Mouse (Mus musculus): ENCODE data around the gene Hist1h3f. TPM values are rescaled to one million over a fixed set of nuclear protein-coding genes. Genes with fewer than 3 reads are reported as not detected.
"Not testable (repeated sequence)": the region's sequence is repeated elsewhere in the genome, so short reads cannot be mapped to it uniquely, and the experiment has no call there.

Gene Hist1h3f
- polyA plus RNA-seq, 1 experiment from 2014 or later = 1.5 TPM

DNA sequence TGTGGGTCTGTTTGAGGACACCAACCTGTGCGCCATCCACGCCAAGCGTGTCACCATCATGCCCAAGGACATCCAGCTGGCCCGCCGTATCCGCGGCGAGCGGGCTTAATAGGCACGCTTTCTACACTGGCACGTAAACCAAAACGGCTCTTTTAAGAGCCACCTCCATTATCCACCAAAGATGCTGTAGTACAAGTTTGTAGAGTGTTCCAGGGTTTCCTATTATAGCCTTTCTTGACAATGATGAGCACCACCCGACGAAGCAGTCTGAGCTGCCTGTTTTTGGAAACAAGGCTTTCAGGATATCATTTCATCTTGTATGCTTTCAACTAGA is 902 bp downstream of the Hist1h3f start:
- Histone ChIP-seq H3K9ac (peak overlapping the region; percentile 65), H3K27ac (peak overlapping the region; percentile 90; the same call in 1 of the 2 replicates), H3K4me2 (replicated peaks) (peak overlapping the region; percentile 73), H3K4me3 (peak overlapping the region; percentile 52)
- not testable (repeated sequence) for H3K4me1 ChIP-seq; H3K27me3 ChIP-seq; H3K9me3 ChIP-seq; ATAC-seq (ENCODE audit: low FRiP score, low read depth); H3K36me3 ChIP-seq
- WGBS = 0% methylated on average over 12 of the region's 14 CpGs

DNA sequence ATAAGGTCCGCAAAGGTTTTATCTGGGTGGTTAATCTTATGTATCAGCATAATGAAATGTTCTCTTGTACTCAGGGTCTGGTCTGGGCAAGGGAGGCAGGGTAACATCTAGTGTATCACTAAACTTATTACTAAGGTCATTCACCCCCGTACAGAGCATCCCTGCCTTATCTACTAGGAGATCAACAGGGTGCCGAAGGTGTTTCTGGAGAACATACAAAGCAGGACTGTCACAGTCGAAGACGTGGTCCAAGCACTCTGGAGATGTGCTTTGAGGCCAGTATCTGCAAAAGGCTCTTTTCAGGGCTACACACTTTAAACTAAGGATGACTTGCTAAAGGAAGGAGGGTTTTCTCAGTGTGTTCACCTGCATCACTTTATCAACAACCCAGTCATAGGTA is 2.8 kb downstream of the Hist1h3f start:
- no peak for ATAC-seq (ENCODE audit: low FRiP score, low read depth)
- Histone ChIP-seq H3K4me1 (peaks cover 13% of the 10 kb centered on the region), H3K27ac (no peak overlapping the region), H3K4me3 (no peak overlapping the region), H3K36me3 (no peaks in the 10 kb centered on the region), H3K4me2 (replicated peaks) (no peak overlapping the region), H3K27me3 (no peaks in the 10 kb centered on the region), H3K9me3 (no peaks in the 10 kb centered on the region), H3K9ac (no peak overlapping the region)
- 81% methylated on average over 5 of the region's 5 CpGs for WGBS

DNA sequence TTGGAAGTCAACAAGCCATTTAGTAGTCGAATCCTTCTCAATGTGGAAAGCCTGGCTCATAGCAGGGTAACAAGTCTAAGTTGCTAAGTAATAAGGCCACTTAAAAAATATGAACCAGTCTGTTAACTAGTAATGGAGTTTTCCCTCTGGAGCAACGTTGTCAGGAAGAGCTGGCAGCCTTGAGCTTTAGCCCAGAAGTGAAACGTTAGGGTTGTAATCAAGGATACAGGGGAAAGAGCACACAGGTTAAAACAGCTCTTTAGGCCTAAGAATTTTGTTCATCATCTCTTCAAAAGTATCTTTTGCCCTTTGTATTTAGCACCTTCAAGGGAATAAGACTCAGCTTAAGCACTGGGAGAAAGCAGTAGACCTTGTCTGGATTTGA is 6.9 kb downstream of the Hist1h3f start:
- 2% methylated on average over 3 of the region's 3 CpGs for WGBS
- no peak for ATAC-seq (ENCODE audit: low FRiP score, low read depth)

DNA sequence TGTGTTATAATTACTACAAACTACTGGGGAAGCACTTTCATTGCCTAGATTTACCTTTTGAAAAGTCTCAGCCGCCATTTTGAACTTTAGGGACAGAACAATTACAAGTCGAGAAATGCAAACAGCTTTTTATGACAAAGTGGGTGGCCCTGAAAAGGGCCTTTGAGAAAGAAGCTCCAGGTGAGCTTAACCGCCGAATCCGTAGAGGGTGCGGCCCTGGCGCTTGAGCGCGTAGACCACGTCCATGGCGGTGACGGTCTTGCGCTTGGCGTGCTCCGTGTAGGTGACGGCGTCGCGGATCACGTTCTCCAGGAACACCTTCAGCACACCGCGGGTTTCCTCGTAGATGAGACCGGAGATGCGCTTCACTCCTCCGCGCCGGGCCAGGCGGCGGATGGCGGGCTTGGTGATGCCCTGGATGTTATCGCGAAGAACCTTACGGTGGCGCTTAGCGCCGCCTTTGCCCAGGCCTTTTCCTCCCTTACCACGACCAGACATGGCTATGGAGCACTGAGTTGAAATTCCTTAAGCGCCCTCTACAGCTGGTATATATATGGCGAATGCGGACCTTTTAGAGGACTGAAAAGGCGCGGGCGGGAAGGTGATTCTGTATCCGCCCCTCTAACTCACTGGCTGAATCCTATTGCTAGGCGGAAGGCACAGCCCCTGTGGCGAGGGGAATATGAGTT is 7.4 kb downstream of the Hist1h3f start, which contains the start of gene Hist1h4f:
Gene Hist1h4f, minus strand, starts transcription at position 503 of the 689 bp plus-strand sequence.
- ATAC-seq (ENCODE audit: low FRiP score, low read depth) = peak; percentile 82
- peak within 1 kb of the TSS; percentile 68 for H3K4me2 ChIP-seq (replicated peaks)
- under 1% methylated on average over 47 of the region's 47 CpGs for WGBS
- not testable (repeated sequence) for H3K36me3 ChIP-seq, H3K9me3 ChIP-seq, H3K27me3 ChIP-seq
- H3K9ac ChIP-seq = peak within 1 kb of the TSS; percentile 71
- H3K4me3 ChIP-seq = peak within 1 kb of the TSS; percentile 49
- peak within 1 kb of the TSS; percentile 94 for H3K27ac ChIP-seq
- peaks cover 15% of the 10 kb centered on the region for H3K4me1 ChIP-seq

More for the DNA sequence above, 6.9 kb downstream of the Hist1h3f start:
- Histone ChIP-seq H3K4me3 (peak overlapping the region; percentile 49), H3K9me3 (no peaks in the 10 kb centered on the region), H3K36me3 (no peaks in the 10 kb centered on the region), H3K27ac (peak overlapping the region; percentile 94), H3K4me1 (peaks cover 17% of the 10 kb centered on the region), H3K4me2 (replicated peaks) (peak overlapping the region; percentile 68), H3K9ac (peak overlapping the region; percentile 71), H3K27me3 (no peaks in the 10 kb centered on the region)

DNA sequence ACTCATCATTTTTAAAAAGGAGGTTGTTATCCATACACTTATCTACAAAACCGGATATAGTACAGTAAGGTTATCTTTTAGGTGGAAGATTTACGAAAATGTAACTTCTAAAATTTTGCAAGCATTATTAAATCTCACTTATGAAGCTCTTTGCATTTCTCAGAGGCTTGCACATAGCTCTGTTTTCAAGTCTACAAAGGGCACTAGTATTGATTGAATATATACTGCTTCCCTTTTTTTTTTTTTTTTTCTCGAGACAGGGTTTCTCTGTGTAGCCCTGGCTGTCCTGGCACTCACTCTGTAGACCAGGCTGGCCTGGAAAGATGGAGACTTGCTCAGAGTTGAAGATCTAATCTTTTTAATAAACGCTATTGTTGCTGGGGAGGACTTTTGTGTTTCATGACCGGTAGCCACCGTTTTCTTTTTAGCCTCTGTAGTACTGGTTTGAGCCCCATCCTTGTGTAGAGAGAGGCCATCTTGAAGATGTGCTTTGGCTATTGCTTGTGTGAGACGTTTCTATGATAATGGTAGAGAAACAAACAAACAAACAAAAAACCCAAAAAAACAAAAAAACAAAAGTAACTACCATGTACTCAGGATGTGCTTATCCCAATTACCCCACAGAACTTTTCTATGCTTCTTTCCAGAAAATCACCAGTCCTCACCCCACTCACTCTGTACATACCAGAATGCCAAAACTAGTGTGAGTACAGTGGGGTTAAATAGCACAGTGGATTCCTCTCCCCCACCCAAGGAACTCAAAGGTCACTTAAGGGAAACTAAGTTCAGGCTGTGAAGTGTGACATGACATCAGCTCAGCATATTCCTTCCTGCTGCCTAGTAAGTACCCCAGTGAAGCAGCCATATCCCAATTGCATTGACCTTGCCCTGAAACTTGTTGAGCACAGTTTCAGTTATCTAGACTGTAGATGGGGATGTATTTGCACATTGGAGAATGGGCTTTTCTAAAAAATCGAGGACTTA is 8.4 kb downstream of the Hist1h3f start:
- Histone ChIP-seq H3K27me3 (no peaks in the 10 kb centered on the region), H3K9me3 (no peaks in the 10 kb centered on the region), H3K4me1 (peaks cover 19% of the 10 kb centered on the region), H3K27ac (peak overlapping the region; percentile 94), H3K4me3 (peak overlapping the region; percentile 49), H3K4me2 (replicated peaks) (peak overlapping the region; percentile 68), H3K36me3 (no peaks in the 10 kb centered on the region), H3K9ac (0 out of 2 replicates have a peak overlapping the region, but pooled peaks have one; percentile 31)
- 60% methylated on average over 8 of the region's 8 CpGs for WGBS
- no peak for ATAC-seq (ENCODE audit: low FRiP score, low read depth)

DNA sequence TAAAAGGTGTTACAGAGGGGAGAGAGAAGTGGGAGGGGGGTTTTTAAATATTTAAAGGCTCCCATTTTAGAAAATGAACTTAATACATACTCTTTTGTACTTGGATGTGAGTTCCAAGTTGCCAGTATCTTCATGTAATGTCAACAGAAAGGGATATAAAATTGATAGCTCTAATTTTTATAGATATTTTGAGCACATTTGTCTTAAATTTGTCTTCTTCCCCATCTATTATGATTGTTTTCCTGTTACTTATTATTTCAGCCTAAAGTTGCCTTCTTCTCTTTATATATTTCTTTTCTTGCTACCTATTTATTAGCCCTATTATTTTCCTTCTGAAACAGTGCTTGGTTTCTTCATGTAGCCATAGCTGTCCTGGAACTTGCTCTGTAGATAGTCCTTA is 9.1 kb downstream of the Hist1h3f start, which contains the start of gene Hist1h1d:
Gene Hist1h1d, plus strand, starts transcription at position 301 of the 400 bp plus-strand sequence.
- Histone ChIP-seq H3K4me2 (replicated peaks) (peak within 1 kb of the TSS; percentile 89), H3K36me3 (no peaks in the 10 kb centered on the region), H3K9me3 (no peaks in the 10 kb centered on the region), H3K4me1 (peaks cover 19% of the 10 kb centered on the region), H3K27me3 (no peaks in the 10 kb centered on the region), H3K4me3 (0 out of 2 replicates have a peak within 1 kb of the TSS, but pooled peaks have one; percentile 49), H3K9ac (0 out of 2 replicates have a peak within 1 kb of the TSS, but pooled peaks have one; percentile 31), H3K27ac (peak within 1 kb of the TSS; percentile 99)
- ATAC-seq (ENCODE audit: low FRiP score, low read depth) = no peak

DNA sequence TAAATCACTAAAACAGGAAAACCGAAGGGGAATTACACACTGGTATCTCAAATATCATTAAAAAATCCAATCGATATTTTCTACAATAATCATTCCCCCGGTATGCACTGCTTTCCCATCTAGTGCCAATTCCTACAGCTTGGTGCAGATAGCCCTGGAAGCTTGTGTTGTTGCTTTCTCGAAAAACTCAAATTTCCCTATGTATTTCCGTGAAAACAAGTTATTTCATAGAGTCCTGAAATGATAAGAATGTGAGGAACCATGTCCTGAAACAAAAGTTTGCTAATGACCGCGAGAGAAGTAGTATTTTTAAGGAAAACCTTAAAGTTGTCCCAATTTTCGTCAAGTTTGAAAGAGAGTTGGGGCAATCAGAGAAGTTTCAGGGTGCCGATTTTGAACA is 10.5 kb downstream of the Hist1h3f start:
- peak overlapping the region; percentile 99 for H3K27ac ChIP-seq
- peaks cover 19% of the 10 kb centered on the region for H3K4me1 ChIP-seq
- H3K4me2 ChIP-seq (replicated peaks) = peak overlapping the region; percentile 89
- H3K9ac ChIP-seq = peak overlapping the region; percentile 85
- H3K4me3 ChIP-seq = peak overlapping the region; percentile 61
- H3K9me3 ChIP-seq = no peaks in the 10 kb centered on the region
- ATAC-seq (ENCODE audit: low FRiP score, low read depth) = no peak
- H3K27me3 ChIP-seq = no peaks in the 10 kb centered on the region
- no peaks in the 10 kb centered on the region for H3K36me3 ChIP-seq
- 20% methylated on average over 9 of the region's 9 CpGs for WGBS

DNA sequence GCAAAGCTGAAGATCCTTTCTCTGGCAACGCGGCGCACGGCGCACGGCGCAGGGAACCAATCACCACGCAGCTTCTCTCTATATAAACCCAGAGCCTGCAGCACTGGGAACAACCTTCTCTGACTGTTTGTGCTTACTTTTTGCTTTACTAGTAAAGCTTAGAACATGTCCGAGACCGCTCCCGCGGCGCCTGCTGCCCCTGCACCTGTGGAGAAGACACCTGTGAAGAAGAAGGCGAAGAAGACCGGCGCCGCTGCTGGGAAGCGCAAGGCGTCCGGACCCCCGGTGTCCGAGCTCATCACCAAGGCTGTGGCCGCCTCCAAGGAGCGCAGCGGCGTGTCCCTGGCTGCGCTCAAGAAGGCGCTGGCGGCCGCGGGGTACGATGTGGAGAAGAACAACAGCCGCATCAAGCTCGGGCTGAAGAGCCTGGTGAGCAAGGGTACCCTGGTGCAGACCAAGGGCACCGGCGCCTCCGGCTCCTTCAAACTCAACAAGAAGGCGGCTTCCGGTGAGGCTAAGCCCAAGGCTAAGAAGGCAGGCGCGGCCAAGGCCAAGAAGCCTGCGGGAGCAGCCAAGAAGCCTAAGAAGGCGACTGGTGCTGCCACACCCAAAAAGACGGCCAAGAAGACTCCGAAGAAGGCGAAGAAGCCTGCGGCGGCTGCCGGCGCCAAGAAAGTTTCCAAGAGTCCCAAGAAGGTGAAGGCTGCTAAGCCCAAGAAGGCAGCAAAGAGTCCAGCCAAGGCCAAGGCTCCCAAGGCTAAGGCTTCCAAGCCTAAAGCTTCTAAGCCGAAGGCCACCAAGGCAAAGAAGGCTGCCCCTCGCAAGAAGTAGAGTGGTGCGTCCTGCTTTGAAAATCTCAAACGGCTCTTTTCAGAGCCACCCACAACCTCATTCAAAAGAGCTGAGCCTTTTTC is 11.3 kb downstream of the Hist1h3f start:
- ATAC-seq (ENCODE audit: low FRiP score, low read depth) = peak; percentile 91
- peaks cover 19% of the 10 kb centered on the region for H3K4me1 ChIP-seq
- under 1% methylated on average over 54 of the region's 54 CpGs for WGBS
- H3K4me3 ChIP-seq = peak overlapping the region; percentile 61
- no peaks in the 10 kb centered on the region for H3K36me3 ChIP-seq
- peak overlapping the region; percentile 85 for H3K9ac ChIP-seq
- H3K27me3 ChIP-seq = no peaks in the 10 kb centered on the region
- no peaks in the 10 kb centered on the region for H3K9me3 ChIP-seq
- peak overlapping the region; percentile 99 for H3K27ac ChIP-seq
- peak overlapping the region; percentile 89 for H3K4me2 ChIP-seq (replicated peaks)

DNA sequence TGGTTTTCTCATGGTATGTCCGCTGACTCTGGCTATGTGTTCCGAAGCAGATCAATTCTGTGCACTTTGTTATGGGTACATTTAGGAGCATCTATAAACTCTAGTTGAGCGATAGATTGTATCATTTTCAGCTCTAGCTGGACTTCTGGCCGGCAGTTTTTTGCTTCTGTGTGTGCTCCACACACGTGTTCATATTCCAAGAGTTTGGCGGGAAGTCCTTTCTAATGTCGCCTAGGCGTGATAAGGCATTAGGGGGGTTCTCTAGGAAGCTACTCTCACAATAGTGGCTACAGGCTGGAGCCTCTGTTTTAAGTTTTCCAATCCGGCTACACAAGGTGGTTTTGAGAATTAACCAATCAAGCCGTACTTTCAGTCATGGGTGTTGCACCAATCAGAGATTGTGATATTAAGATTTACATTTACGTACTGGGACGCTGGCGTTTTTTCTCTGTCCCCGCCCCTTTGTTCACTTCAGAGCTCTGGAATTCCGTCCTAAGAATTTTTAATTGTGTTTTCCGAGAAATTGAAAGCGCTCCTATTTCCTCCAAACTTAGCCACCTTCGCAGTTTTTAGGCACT is 12.1 kb downstream of the Hist1h3f start:
- Histone ChIP-seq H3K4me2 (replicated peaks) (peak overlapping the region; percentile 89), H3K36me3 (no peaks in the 10 kb centered on the region), H3K4me1 (peaks cover 13% of the 10 kb centered on the region), H3K27ac (peak overlapping the region; percentile 99), H3K9ac (peak overlapping the region; percentile 85), H3K9me3 (no peaks in the 10 kb centered on the region), H3K4me3 (peak overlapping the region; percentile 61), H3K27me3 (no peaks in the 10 kb centered on the region)
- ATAC-seq (ENCODE audit: low FRiP score, low read depth) = peak; percentile 79
- under 1% methylated on average over 18 of the region's 18 CpGs for WGBS

DNA sequence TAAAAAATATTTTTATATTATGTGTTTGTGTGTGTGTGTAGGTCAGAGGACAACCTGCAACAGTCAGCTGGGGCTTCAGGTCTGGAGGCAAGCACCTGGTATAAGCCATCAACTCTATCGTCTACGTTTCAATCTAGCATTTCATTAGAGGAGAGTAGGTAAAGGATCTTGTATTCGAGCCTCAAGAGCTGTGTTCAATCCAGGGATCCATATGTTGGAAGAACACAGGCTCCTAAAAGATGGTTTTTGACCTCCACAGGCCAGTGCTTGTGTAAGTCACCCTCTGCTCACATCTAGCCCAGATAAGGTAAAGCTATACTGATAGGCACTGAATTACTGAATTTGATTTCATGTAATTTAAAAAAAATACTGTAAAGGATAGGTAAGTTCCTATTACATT is 13.1 kb downstream of the Hist1h3f start:
- peaks cover 12% of the 10 kb centered on the region for H3K4me1 ChIP-seq
- H3K27ac ChIP-seq = peak overlapping the region; percentile 29
- H3K9ac ChIP-seq = no peak overlapping the region
- H3K9me3 ChIP-seq = no peaks in the 10 kb centered on the region
- no peak for ATAC-seq (ENCODE audit: low FRiP score, low read depth)
- H3K36me3 ChIP-seq = no peaks in the 10 kb centered on the region
- WGBS = 72% methylated on average over 3 of the region's 3 CpGs
- H3K4me3 ChIP-seq = no peak overlapping the region
- no peaks in the 10 kb centered on the region for H3K27me3 ChIP-seq
- H3K4me2 ChIP-seq (replicated peaks) = peak overlapping the region; percentile 89

DNA sequence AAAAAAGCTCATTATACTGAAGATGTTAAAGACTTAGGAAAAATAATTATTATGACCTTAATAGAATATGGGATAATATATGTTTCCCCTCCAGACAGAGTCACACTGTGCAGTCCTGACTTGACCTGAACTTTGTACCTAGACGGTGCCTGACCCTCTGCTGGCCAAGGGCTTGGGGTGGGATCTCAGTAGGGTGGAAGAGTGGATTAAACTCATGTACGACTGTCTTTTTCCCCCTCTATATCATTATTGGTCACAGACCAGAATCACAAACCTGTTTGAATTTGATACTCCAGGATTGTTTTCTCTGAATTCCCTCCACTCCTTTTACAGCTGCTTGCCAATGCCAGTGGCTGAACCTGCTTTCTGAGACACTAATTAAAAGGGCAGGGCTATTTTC is 16.8 kb downstream of the Hist1h3f start:
- not testable (repeated sequence) for H3K9ac ChIP-seq; H3K4me1 ChIP-seq; H3K27me3 ChIP-seq; H3K36me3 ChIP-seq; ATAC-seq (ENCODE audit: low FRiP score, low read depth); H3K9me3 ChIP-seq
- peak overlapping the region; percentile 48 for H3K4me2 ChIP-seq (replicated peaks)
- WGBS = 29% methylated on average over 2 of the region's 2 CpGs
- H3K27ac ChIP-seq = peak overlapping the region; percentile 52; the same call in 1 of the 2 replicates
- H3K4me3 ChIP-seq = peak overlapping the region; percentile 12

Measured in limb, embryonic 13.5 days (tissue).